7 mouse cellular contexts compared by ENCODE assay signal in the genomic region with DNA sequence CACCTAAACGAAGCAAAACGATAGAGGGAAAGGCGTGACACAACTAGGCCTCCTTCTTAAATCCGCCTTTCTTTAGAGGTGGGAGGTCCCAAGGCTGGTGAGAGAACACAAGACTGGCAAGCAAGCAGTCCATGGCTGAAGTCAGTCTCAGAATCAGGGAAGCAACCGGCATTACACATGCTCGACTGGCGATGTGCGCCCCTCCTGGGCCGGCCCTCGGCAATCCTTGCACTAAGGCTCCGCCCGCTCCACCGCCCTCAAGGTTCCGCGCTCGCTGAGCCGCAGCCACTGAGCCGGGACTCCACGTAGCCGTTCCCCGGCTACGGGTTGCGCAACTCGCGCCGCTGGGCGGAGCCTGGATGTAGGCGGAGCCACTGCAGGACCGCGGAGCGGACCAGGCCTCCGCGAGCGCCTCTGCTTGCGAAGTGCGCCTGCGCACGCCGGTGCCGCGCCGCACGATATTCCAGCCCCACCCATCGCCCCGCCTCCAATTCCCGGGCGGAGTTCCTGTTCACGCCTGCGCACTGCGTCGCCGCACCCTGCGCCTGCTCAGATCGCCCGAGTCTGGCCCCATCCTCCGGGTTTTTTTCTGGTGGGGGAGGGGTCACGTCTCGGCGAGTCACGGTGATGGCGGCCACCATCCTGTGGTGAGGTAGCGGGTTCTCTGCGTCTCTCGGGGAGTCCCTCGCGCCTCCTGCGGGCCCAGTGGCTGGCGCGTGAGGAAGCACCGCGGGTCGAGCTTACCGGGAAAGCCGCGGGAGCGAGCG. TPM values are rescaled to one million over a fixed set of nuclear protein-coding genes. Genes with fewer than 3 reads are reported as not detected.
DNase-seq lines count a peak whose midpoint lies in the region; ATAC-seq lines count a peak whose summit lies in the region.

Gene Rad23b, plus strand, starts transcription at position 592 of the 767 bp plus-strand sequence.

- H3K9ac ChIP-seq in midbrain, embryonic 13.5 days (replicated peaks) = peak within 1 kb of the TSS; percentile 93

- under 1% methylated on average over 77 of the region's 77 CpGs for WGBS in embryonic facial prominence, embryonic 10.5 days
- whole genome bisulfite sequencing in limb, embryonic 10.5 days = under 1% methylated on average over 77 of the region's 77 CpGs
- WGBS in midbrain, embryonic 13.5 days = under 1% methylated on average over 77 of the region's 77 CpGs

- ATAC-seq in granulocyte monocyte progenitor cell, adult 5-6 weeks (replicated peaks; ENCODE audit: poor library complexity, severe bottlenecking) = peak; percentile 87
- ATAC-seq in midbrain, embryonic 13.5 days = peak; percentile 98

- H3K27me3 ChIP-seq in embryonic facial prominence, embryonic 10.5 days (replicated peaks; ENCODE audit: low read depth, poor library complexity, severe bottlenecking) = no peaks in the 10 kb centered on the region
- no peaks in the 10 kb centered on the region for H3K27me3 ChIP-seq in limb, embryonic 10.5 days (ENCODE audit: low read depth, poor library complexity, severe bottlenecking)
- H3K27me3 ChIP-seq in midbrain, embryonic 13.5 days = no peaks in the 10 kb centered on the region

- no peaks in the 10 kb centered on the region for H3K9me3 ChIP-seq in embryonic facial prominence, embryonic 10.5 days
- no peaks in the 10 kb centered on the region for H3K9me3 ChIP-seq in limb, embryonic 10.5 days (replicated peaks)
- no peaks in the 10 kb centered on the region for H3K9me3 ChIP-seq in midbrain, embryonic 13.5 days

- H3K4me1 ChIP-seq in embryonic facial prominence, embryonic 10.5 days = peaks cover 23% of the 10 kb centered on the region
- peaks cover 16% of the 10 kb centered on the region for H3K4me1 ChIP-seq in limb, embryonic 10.5 days
- H3K4me1 ChIP-seq in midbrain, embryonic 13.5 days (replicated peaks) = peaks cover 33% of the 10 kb centered on the region

- no peaks in the 10 kb centered on the region for H3K36me3 ChIP-seq in embryonic facial prominence, embryonic 10.5 days (replicated peaks)
- 0 out of 2 replicates have a peak, but pooled peaks cover 6% of the 10 kb centered on the region for H3K36me3 ChIP-seq in limb, embryonic 10.5 days
- no peaks in the 10 kb centered on the region for H3K36me3 ChIP-seq in midbrain, embryonic 13.5 days

- DNase-seq in adrenal gland, postnatal 10 days = peak; percentile 100
- peak; percentile 100 for DNase-seq in embryonic facial prominence, embryonic 10.5 days (ENCODE audit: low spot score)
- DNase-seq in kidney, adult 11 months = peak; percentile 99
- peak; percentile 100 for DNase-seq in limb, embryonic 10.5 days (ENCODE audit: low spot score)
- peak; percentile 100 for DNase-seq in spleen, adult 12 weeks (ENCODE audit: low spot score)

- peak within 1 kb of the TSS; percentile 68 for H3K4me2 ChIP-seq in midbrain, embryonic 13.5 days (replicated peaks)

- H3K4me3 ChIP-seq in embryonic facial prominence, embryonic 10.5 days = peak within 1 kb of the TSS; percentile 86
- H3K4me3 ChIP-seq in limb, embryonic 10.5 days = peak within 1 kb of the TSS; percentile 99
- H3K4me3 ChIP-seq in midbrain, embryonic 13.5 days (replicated peaks) = peak within 1 kb of the TSS; percentile 99

- peak within 1 kb of the TSS; percentile 99 for H3K27ac ChIP-seq in embryonic facial prominence, embryonic 10.5 days (replicated peaks)
- peak within 1 kb of the TSS; percentile 98 for H3K27ac ChIP-seq in limb, embryonic 10.5 days
- H3K27ac ChIP-seq in midbrain, embryonic 13.5 days = peak within 1 kb of the TSS; percentile 94

RNA-seq across cellular contexts. Expression of gene Rad23b, which starts in this region (rescaled TPM):
- 100 to 1,000 TPM; 109 to 128 TPM for total RNA-seq in adrenal gland, postnatal 10 days (2021)
- polyA plus RNA-seq in embryonic facial prominence, embryonic 10.5 days (2016; fragmentation: Nextera tagmentation; extraction: Ambion mirVana) = 83.7 and 91.2 TPM in 2 replicates
- total RNA-seq in granulocyte monocyte progenitor cell, adult 5-6 weeks (2014; fragmentation: Nextera tagmentation) = 89.4 and 122 TPM in 2 replicates
- total RNA-seq in granulocyte monocyte progenitor cell, adult 5-6 weeks (2017) = 203 and 269 TPM in 2 replicates
- polyA plus RNA-seq in limb, embryonic 10.5 days (2016; fragmentation: Nextera tagmentation; extraction: Ambion mirVana) = 87.3 and 88.1 TPM in 2 replicates
- 82.9 and 93.9 TPM in 2 replicates for polyA plus RNA-seq in midbrain, embryonic 13.5 days (2015; fragmentation: Nextera tagmentation; extraction: Ambion mirVana)

Comparison
In these comparisons a context has a peak if more than half of its experiments do, and no peak if none do; other contexts are left out.
1. Peak in every context shown above with its lines: DNase-seq, ATAC-seq, H3K4me3 ChIP-seq and H3K27ac ChIP-seq.